8 mouse cellular contexts compared by ENCODE assay signal in the genomic region with DNA sequence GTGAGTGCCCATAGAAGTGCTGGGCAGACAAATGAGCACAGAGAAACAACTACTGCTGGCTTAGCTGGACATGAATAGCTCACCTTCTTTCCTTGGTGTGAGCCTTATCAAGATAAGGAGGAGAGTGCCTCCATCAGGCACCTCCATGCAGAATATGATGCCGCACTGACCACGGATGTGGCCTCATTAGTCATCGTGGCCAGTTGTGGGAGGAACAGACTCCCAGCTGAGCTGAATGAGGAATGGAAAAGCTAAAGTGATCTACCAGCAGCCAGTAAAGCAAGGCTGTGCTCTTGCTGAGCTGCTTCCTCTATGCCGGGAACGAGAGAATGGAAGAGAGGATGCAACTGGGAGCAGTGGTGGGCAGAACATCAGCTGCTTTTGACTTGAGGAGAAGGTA.
DNase-seq lines count a peak whose midpoint lies in the region; ATAC-seq and TF ChIP-seq lines count a peak whose summit lies in the region.

No protein-coding gene starts in this region.

- no peak overlapping the region for H3K9ac ChIP-seq in forebrain, embryonic 12.5 days
- H3K9ac ChIP-seq in forebrain, embryonic 14.5 days (ENCODE audit: low read length), result no peak overlapping the region
- no peak overlapping the region; the same call in 1 of the 2 replicates for H3K9ac ChIP-seq in liver, postnatal 0 days (replicated peaks)
- H3K9ac ChIP-seq in liver, embryonic 11.5 days (ENCODE audit: low read depth, low read length), result no peak overlapping the region

- DNase-seq in forebrain, embryonic 14.5 days (ENCODE audit: low spot score), result no peak
- DNase-seq in liver, postnatal 0 days, result no peak
- no peak for DNase-seq in liver, embryonic 11.5 days (ENCODE audit: low spot score)
- DNase-seq in embryo, embryonic 11 days, result no peak

- H3K4me2 ChIP-seq in forebrain, embryonic 12.5 days, result no peak overlapping the region
- no peak overlapping the region for H3K4me2 ChIP-seq in forebrain, embryonic 14.5 days (ENCODE audit: low read length)
- H3K4me2 ChIP-seq in liver, postnatal 0 days (ENCODE audit: low read depth, low read length), result peak overlapping the region; percentile 1; the same call in 1 of the 2 replicates
- H3K4me2 ChIP-seq in liver, embryonic 11.5 days, result no peak overlapping the region

- H3K36me3 ChIP-seq in forebrain, embryonic 12.5 days (replicated peaks), result 0 out of 2 replicates have a peak, but pooled peaks cover 6% of the 10 kb centered on the region
- H3K36me3 ChIP-seq in forebrain, embryonic 14.5 days (ENCODE audit: control insufficient read depth, insufficient read depth, low read length), result no peaks in the 10 kb centered on the region
- no peaks in the 10 kb centered on the region for H3K36me3 ChIP-seq in liver, postnatal 0 days (replicated peaks; ENCODE audit: insufficient read depth, low read length)
- no peaks in the 10 kb centered on the region for H3K36me3 ChIP-seq in liver, embryonic 11.5 days (ENCODE audit: control insufficient read depth, insufficient read depth, low read length)

- WGBS in forebrain, embryonic 12.5 days, result 80% methylated on average over 5 of the region's 5 CpGs
- WGBS in forebrain, embryonic 14.5 days, result 71% methylated on average over 5 of the region's 5 CpGs
- WGBS in liver, postnatal 0 days (ENCODE audit: insufficient replicate concordance), result 50% methylated on average over 5 of the region's 5 CpGs
- WGBS in liver, embryonic 11.5 days, result 49% methylated on average over 5 of the region's 5 CpGs
- 25% methylated on average over 5 of the region's 5 CpGs for WGBS in bone marrow, adult 2 months

- no peak for TF ChIP-seq EP300 in liver, postnatal 0 days (IDR thresholded peaks at IDR 0.05; ENCODE audit: low read depth)

- H3K9me3 ChIP-seq in forebrain, embryonic 12.5 days, result no peaks in the 10 kb centered on the region
- no peaks in the 10 kb centered on the region for H3K9me3 ChIP-seq in forebrain, embryonic 14.5 days (replicated peaks; ENCODE audit: control insufficient read depth, low read length)
- no peaks in the 10 kb centered on the region for H3K9me3 ChIP-seq in liver, postnatal 0 days (ENCODE audit: low read length)
- H3K9me3 ChIP-seq in liver, embryonic 11.5 days (ENCODE audit: control insufficient read depth, low read length), result no peaks in the 10 kb centered on the region

- no peak for TF ChIP-seq CTCF in liver, postnatal 0 days (IDR thresholded peaks at IDR 0.05; ENCODE audit: low read depth)
- TF ChIP-seq CTCF in bone marrow, adult 2 months (IDR thresholded peaks at IDR 0.05; ENCODE audit: control insufficient read depth, insufficient read depth, low read length), result no peak

- TF ChIP-seq POLR2A in bone marrow, adult 2 months (IDR thresholded peaks at IDR 0.05; ENCODE audit: borderline replicate concordance, control insufficient read depth, low read depth, low read length), result no peak

- ATAC-seq in forebrain, embryonic 12.5 days (ENCODE audit: low FRiP score), result no peak
- ATAC-seq in forebrain, embryonic 14.5 days, result no peak
- ATAC-seq in liver, postnatal 0 days, result no peak
- ATAC-seq in liver, embryonic 11.5 days (replicated peaks; ENCODE audit: low FRiP score), result no peak
- peak; percentile 55 for ATAC-seq in neutrophil, adult 5-6 weeks (ENCODE audit: extremely low read depth, insufficient number of reproducible peaks, low FRiP score, poor library complexity, severe bottlenecking)
- ATAC-seq in monocyte, adult 5-6 weeks (replicated peaks; ENCODE audit: insufficient number of reproducible peaks, low FRiP score, low TSS enrichment, poor library complexity, severe bottlenecking), result no peak

- H3K4me3 ChIP-seq in forebrain, embryonic 12.5 days (replicated peaks), result no peak overlapping the region
- H3K4me3 ChIP-seq in forebrain, embryonic 14.5 days (ENCODE audit: low read depth, low read length), result no peak overlapping the region
- no peak overlapping the region for H3K4me3 ChIP-seq in liver, postnatal 0 days (ENCODE audit: low read depth, low read length)
- H3K4me3 ChIP-seq in liver, embryonic 11.5 days (ENCODE audit: low read depth, low read length), result no peak overlapping the region
- no peak overlapping the region for H3K4me3 ChIP-seq in bone marrow, adult 2 months (replicated peaks; ENCODE audit: control insufficient read depth, low read depth, low read length)

- no peaks in the 10 kb centered on the region for H3K27me3 ChIP-seq in forebrain, embryonic 12.5 days
- H3K27me3 ChIP-seq in forebrain, embryonic 14.5 days (replicated peaks; ENCODE audit: control insufficient read depth, insufficient read depth, low read length), result no peaks in the 10 kb centered on the region
- no peaks in the 10 kb centered on the region for H3K27me3 ChIP-seq in liver, postnatal 0 days (ENCODE audit: insufficient read depth, low read length)
- no peaks in the 10 kb centered on the region for H3K27me3 ChIP-seq in liver, embryonic 11.5 days (replicated peaks; ENCODE audit: control insufficient read depth, insufficient read depth, low read length)

- H3K27ac ChIP-seq in forebrain, embryonic 12.5 days, result peak overlapping the region; percentile 31; the same call in 1 of the 2 replicates
- no peak overlapping the region for H3K27ac ChIP-seq in forebrain, embryonic 14.5 days (ENCODE audit: low read depth, low read length)
- H3K27ac ChIP-seq in liver, postnatal 0 days (ENCODE audit: low read depth), result peak overlapping the region; percentile 49; the same call in 1 of the 2 replicates
- H3K27ac ChIP-seq in liver, embryonic 11.5 days (ENCODE audit: low read depth, low read length), result no peak overlapping the region
- H3K27ac ChIP-seq in bone marrow, adult 2 months (ENCODE audit: control insufficient read depth, insufficient read depth, low read depth, low read length, poor library complexity), result peak overlapping the region; percentile 35

- peaks cover 58% of the 10 kb centered on the region for H3K4me1 ChIP-seq in forebrain, embryonic 12.5 days
- peaks cover 18% of the 10 kb centered on the region for H3K4me1 ChIP-seq in forebrain, embryonic 14.5 days (ENCODE audit: control insufficient read depth, insufficient read depth, low read length)
- peaks cover 39% of the 10 kb centered on the region for H3K4me1 ChIP-seq in liver, postnatal 0 days (ENCODE audit: insufficient read depth)
- H3K4me1 ChIP-seq in liver, embryonic 11.5 days (replicated peaks; ENCODE audit: control insufficient read depth, insufficient read depth, low read length), result peaks cover 38% of the 10 kb centered on the region
- peaks cover 13% of the 10 kb centered on the region for H3K4me1 ChIP-seq in bone marrow, adult 2 months (ENCODE audit: control insufficient read depth, insufficient read depth, low read length)

Comparison
In these comparisons a context has a peak if more than half of its experiments do, and no peak if none do; other contexts are left out.
1. H3K27ac ChIP-seq: peak in forebrain, embryonic 12.5 days (single experiment), liver, postnatal 0 days (single experiment) and bone marrow, adult 2 months (single experiment); none in forebrain, embryonic 14.5 days (single experiment) and liver, embryonic 11.5 days (single experiment).